Mouse (Mus musculus): ENCODE measurements around the gene 1810062G17Rik.

The 1810062G17Rik gene

DNA sequence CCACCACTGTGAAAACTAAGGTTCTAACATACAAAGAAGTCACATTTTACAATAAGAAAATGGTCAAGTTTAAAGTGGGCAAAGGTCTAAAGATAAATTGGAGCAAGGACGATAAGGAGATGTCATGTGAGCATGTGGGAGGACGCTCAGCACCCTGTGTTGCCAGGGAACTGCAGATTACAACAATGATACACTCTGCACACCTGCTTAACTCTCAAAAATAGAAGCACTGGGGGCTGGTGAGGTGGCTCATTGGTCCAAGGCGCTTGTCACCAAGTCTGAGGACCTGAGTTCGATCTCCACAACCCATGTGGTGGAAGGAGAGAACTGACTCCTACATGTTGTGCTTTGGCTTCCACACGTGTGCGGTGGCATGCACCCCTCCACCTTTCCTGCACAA, 35.8 kb downstream of the 1810062G17Rik start:
- no peak for DNase-seq

DNA sequence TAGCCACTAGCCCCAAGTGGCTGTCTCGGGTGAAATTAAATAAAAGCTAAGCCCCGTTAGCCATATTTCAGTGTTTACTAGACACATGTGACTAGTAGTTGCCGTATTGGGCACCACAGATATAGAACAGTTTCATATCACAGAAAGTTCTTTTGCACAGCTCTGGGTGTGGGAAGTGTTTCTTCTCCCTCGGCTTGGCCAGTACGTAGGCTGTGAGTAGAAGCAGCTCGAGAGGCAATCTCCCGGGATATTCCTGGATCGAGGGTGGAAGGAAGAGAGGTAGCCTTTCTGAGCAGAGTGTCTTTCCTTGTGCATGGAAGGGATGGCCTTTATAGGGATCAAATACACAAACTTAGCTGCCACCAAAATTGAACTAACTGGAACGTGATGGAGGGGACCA, 40.5 kb downstream of the 1810062G17Rik start:
- DNase-seq: no peak

DNA sequence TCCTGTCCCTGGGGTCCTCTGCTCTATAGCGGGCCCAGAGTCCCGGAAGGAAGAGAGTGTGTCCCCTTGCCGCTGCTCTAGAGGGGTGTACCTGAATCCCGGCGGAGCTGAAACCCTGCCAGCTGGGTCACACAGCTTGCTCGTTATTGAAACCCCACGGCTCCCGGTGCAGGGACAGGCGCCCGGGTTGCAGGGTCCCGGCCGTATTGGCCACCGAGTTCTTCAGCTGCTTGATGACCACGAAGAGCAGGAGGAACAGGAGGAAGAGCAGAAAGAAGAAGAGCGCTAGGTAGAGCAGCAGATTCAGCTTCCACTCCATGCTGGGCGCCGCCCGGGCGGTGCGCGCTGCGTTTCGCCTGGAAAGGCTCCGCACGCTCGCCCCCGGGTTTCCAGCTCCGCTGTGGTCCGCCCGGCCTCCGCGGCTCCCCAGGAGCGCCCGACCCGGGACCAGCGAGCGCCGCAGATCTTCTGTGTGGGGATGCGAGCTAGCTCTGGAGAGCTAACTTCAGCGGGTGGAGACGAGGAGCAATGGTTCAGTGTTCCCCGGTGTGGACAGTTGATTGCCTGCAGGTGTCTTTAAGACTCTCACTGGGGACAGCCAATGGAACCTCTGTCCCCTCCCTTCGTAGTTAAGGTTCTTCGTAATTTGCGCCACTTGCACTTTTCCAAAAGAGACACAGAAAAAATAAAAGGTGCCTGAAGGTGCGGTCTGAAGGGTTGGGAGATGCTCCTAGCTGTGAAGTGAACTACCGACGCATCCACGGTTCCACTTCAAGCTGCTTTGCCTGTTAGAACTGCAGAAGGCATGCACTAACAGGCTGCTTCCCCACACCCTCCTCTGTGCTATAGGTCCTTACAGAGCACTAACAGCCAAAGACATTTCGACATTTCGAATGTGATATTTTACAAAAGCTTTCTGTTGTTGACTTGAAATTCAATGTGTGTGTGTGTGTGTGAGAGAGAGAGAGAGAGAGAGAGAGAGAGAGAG, 45.6 kb downstream of the 1810062G17Rik start, which contains the start of gene Gm11549:
Gene Gm11549, minus strand, starts transcription at position 741 of the 988 bp plus-strand sequence.
- DNase-seq: no peak

DNA sequence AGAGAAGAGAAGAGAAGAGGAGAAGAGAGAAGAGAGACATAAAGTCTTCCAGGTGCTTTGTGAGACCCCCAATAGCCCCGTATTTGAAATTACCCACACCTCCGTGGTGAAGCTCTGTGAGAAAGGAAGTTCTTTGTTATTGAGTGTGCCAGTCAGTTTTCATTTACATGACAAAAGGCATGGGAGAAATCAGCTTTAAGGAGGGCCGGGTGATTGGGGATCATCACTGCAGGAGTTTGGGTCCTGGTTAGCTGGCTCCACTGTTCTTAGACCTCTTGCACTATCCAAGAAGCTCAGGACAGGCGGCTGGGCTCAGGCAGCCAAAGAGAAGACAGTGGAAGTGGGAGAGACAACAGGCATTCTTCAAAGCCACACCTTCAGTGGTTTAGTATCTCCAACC, 46.4 kb downstream of the 1810062G17Rik start:
- no peak for DNase-seq

DNA sequence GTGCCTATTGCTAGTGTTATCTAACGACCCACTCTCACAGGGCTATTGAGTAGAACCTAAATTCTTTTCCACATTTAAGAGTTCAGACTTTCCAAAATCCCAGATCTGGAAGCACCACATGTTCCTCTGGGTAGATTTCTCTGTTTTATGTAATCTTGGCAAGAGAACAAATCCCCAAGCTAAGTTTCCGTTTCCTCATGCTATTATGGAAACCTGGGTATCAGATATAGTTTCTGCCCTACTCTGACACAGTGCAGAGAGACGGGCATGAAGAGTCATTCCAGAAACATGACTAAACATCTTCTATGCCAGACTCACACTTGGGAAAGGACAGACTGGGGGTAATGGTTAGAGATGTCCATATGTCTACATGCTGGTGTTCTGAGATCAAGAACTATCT, 48.7 kb downstream of the 1810062G17Rik start:
- no peak for DNase-seq

DNA sequence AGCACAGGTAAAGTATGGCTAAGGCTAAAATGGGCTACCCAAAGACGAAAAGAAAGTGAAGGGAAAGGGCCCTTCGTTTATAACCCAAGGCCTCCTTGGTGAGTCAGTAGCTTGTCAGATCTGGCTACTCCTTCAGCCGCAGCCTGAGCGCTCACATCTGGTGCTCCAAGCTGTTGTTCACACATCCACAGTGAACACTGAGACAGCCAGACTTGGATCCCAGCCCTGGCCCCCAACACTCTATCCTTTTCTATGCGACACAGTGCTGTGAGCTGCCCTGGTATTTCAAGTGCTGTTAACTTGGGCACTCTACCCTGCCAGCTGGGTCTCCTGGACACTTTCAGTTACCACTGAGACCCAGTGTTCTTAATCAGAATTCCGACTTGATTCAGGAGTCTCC, 54.6 kb downstream of the 1810062G17Rik start:
- DNase-seq: no peak

DNA sequence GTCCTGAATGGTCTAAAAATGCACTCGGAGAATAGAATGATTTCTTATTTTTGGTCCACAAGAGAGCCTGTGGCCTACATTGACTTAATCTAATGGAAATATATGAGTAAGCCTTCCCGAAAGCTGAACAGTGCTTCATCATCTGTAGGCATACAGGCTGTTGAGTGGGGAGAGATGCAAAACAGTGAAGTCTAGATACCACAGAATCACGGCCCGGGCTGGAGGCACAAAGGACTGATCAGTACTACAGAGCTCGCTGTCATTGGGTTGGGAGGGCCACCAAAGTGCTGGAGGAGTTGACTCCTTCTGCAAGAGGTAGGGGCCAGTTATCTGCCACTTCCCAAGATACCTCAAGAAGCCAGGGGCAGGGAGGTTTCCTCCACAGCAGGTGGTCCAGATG, 55.0 kb downstream of the 1810062G17Rik start:
- no peak for DNase-seq

DNA sequence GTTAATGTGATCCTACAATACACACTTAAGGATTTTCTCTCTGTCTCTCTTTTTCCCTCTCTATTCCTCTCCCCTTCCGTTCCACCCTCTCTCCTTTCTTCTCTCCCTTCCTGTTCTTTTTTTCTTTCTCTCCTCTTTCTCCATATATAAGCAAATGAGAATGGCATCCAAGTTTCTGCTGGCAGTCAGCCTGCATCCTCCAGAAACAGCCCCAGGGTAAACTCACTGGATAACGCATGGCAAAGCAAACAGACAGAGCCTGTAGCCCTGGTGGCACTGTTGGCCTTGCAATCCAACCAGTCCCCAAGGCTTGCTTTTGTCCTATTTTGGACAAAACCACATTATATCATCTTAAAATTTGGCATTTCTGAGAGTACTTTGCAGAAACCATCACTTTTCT, 55.5 kb downstream of the 1810062G17Rik start:
- no peak for DNase-seq

Data from layer of hippocampus, adult 9-11 months (tissue).